Mouse (Mus musculus): ENCODE data around the gene Klc3.

DNA sequence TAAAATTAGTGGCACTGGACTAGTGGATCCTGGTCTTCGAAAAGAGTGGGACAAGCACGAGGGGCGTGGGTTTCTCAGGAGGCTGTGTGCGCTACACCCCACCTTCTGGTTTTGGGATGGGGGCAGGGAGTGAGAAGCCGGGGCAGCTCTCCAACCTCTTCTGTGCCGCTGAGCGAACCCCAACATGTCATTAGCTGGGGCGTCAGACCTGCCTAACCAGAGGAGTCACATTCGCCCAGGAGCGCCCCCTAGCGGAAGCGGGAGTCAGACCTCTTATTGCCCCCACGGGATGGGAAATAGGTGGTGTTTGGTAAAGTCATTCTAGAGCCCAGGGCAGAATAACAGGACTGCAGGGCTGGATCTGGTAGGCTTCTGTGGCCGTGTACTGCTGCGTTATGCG is 42.2 kb downstream of the Klc3 start:
- TF ChIP-seq GATA1 (IDR thresholded peaks at IDR 0.05; ENCODE audit: borderline replicate concordance, low read length) (no peak), FLI1 (IDR thresholded peaks at IDR 0.05; ENCODE audit: low read length) (no peak)
